Mouse (Mus musculus): ENCODE measurements around the gene Galns.
"Not testable (repeated sequence)": the region's sequence is repeated elsewhere in the genome, so short reads cannot be mapped to it uniquely, and the experiment has no call there.

The Galns gene

GRCm38 (mm10) chr8:122596031-122596430 lies 15.2 kb downstream of the Galns start:
- no peak for DNase-seq (ENCODE audit: low read depth, low spot score)

- DNase-seq (ENCODE audit: low read depth, low spot score): no peak
Observed at GRCm38 (mm10) chr8:122593783-122594507, 17.3 kb downstream of the Galns start.

DNA sequence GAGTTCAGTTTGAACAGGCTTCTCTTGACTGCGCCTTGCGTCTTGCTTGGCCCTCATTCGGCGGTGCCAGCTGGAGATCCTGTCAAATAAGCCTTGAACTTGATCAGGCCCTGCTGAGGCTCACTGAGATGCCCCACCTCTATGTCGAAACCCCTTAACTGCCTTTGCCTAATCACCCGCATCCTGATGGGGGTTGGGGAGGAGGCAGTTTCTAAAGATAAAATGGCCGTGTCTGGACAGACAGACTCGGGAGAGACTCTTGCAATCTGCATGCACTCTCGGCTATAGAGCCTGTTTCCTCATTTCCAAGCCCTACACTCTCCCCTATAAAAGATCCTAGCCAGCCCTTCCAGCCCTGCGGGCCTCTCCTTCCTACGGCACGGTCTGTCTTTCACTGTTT lies 18.0 kb downstream of the Galns start:
- no peak for DNase-seq (ENCODE audit: low read depth, low spot score)

- DNase-seq (ENCODE audit: low read depth, low spot score): no peak
Observed at GRCm38 (mm10) chr8:122586749-122587148, 24.5 kb downstream of the Galns start.

- DNase-seq (ENCODE audit: low read depth, low spot score): peak; percentile 39
Observed at GRCm38 (mm10) chr8:122586171-122586570, 25.1 kb downstream of the Galns start.

DNA sequence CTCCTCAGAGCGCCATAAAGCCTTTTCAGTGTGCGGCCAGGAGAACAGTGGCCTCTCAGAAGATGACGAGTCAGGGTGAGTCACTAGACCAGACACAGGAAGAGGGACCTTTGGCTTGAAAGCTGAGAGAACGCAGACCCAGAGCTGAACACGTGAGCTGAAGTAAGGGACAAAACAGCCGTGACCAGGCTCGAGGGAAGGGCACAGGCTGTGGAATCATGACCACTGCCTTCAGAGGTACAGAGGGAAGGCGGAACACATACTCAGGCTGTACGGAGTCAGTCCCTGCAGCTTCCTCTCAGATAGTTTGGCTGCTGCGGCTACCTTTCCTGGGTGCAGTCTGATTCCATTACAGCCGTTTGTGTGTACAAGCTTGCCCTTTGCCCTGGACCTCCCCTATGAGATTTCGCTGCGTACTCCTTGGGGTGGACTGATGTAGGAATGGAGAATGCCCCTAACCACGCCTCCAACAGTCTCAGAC lies 25.8 kb downstream of the Galns start:
- DNase-seq (ENCODE audit: low read depth, low spot score): peak; percentile 95

DNA sequence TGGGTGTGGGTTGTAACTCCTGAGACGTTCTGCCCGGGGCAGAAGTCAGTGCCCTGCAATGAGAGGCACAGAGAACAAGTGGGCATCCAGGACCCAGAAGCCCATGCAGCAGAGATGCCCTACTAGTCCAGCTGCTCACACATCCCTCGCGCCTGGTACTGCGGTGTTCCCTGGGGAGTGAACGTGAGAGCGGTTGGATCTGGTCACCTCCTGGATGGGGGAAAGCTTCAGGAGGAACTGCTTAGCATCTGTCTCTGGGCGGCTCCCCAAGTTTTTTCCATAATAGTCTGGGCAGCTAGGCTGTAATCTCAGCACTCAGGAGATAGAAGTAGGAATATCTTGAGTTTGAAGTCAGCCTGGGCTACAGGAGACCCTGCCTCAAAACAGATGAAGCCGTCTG lies 26.3 kb downstream of the Galns start:
- peak; percentile 80 for DNase-seq (ENCODE audit: low read depth, low spot score)

DNA sequence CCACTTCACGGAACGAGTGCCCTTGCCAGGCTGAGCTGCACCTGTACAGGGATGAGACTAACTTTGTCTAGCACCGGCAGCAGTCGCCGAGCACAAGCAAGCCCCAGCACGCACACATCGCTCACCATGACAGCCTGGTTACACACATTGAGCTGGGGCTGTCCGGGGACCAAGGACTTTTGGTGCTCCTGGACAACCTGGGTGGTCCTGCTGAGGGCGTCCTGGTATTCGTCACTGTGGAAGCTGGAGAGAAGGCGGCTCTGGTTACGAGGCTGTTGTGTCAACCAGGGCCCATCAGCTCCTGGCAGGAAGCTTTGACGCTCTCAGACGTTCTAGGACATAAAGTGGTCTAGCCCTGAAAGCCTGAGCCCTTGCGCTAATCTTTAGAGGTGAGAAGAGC lies 30.3 kb downstream of the Galns start:
- DNase-seq (ENCODE audit: low read depth, low spot score): no peak

- DNase-seq (ENCODE audit: low read depth, low spot score): no peak
Observed at GRCm38 (mm10) chr8:122579196-122579595, 32.1 kb downstream of the Galns start.

- no peak for DNase-seq (ENCODE audit: low read depth, low spot score)
Observed at GRCm38 (mm10) chr8:122577116-122577515, 34.1 kb downstream of the Galns start.

DNA sequence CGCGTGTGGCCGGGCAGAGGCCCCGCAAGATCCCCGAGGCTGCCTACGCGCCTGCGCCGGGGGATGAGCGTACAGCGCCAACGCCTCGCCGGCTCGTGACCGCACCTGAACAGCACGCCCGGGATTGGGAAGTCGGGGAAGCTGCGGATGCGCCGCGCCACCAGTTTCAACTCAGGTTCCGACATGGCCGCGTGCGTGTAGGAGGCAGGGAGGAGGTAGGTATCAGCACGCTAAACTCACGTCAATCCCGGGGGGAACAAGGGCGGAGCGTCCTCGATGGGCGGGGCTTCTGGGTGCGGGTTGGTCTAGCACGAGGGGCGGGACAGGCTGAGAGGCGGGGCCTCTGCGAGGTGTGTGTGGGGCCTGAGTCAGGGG lies 34.6 kb downstream of the Galns start, which contains the start of gene Aprt:
Aprt (minus strand) TSS at position 262 of the 375 bp plus-strand sequence.
- peak; percentile 97 for DNase-seq (ENCODE audit: low read depth, low spot score)

DNA sequence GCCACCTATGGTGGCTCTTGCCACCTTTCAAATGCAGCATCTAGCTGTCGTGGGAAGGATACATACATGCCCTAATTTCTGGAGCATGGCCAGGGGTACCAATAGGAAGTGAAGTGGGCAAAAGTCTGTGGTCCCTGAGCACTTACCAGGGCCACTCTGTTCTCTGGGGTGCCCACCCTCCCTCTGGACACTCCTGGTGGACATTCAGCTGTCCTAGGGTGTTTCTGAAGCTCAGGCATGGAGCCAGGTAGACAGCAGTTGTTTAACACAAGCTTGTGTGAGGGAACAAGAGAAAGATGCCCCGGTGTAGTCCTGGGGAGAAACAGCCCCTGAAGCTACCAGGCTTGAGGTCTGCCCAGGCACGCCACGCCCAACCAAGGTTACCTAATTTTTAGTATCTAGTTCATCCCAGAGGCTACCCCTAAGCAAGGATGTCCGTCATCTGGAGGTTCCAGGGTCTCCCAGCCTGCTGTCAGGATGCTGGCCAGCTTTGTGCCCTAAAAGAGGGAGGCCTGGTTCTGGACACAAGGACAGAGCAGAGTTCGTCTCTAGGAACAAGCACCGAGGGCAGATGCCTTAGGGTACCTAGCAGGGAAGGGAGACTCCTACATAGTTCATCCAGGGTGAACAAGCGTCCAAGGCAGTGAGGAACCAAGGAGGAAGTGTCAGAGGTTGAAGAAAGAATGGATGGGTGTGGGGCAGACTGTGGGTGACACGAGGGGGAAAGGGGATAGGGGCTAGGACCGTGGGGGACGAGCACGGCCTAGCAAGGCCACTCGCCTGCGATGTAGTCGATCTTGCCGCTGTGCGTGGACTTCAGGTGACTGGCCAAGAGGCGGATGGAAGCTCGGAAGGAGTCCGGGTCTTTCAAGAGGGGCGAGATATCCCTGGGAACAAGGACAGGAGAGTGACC lies 35.3 kb downstream of the Galns start:
- DNase-seq (ENCODE audit: low read depth, low spot score): peak; percentile 44

- no peak for DNase-seq (ENCODE audit: low read depth, low spot score)
Observed at GRCm38 (mm10) chr8:122575286-122575685, 36.0 kb downstream of the Galns start.

DNA sequence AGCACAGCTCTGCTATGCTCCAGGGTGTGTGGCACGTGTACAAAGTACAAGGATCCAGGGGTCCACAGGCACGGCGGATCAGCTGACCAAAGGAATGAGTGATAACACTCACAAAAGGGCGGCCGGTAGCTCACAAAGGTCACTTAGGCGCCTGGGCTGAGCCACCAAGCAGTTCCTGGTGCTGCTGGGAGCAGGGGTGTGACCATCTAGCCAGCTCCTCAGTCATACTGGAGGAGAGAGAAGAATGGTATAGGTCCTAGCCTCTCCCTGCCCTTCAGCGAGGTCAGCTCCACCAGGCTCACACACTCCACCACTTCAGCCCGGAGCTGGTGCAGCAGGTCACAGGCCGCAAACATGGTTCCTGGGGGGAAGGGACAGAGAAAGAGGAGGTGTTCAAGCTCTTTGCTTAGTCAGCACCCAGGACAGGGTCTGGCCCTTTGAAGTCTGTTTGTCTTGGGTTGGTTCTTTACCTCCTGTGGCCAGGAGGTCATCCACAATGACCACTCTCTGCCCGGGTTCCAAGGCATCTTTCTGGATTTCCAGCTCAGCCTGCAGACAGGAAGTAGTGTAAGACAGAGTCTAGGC lies 36.5 kb downstream of the Galns start:
- peak; percentile 56 for DNase-seq (ENCODE audit: low read depth, low spot score)

GRCm38 (mm10) chr8:122574264-122574663 lies 37.0 kb downstream of the Galns start:
- DNase-seq (ENCODE audit: low read depth, low spot score): no peak

DNA sequence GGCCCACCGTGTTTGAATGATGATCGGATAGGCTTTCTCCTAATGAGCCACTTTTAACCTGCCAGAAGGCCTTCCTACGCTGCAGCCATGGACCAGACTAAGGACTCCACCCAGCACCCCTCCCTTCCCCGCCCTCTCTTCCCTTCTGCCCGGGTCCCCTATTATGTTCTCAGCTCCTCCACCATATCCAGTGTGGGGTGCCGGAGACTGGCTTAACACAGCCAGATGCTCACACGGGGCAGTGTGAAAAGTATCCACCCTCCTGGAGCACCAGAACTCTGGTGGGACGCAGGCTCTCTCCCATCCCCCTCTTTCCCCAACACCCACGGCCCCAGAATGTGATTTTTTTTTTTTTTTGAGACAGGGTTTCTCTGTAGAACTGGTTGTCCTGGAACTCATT lies 37.7 kb downstream of the Galns start:
- DNase-seq (ENCODE audit: low read depth, low spot score): no peak

- not testable (repeated sequence) for DNase-seq (ENCODE audit: low read depth, low spot score)
Observed at GRCm38 (mm10) chr8:122573176-122573575, 38.1 kb downstream of the Galns start.

GRCm38 (mm10) chr8:122572751-122573150 lies 38.5 kb downstream of the Galns start:
- no peak for DNase-seq (ENCODE audit: low read depth, low spot score)

GRCm38 (mm10) chr8:122571750-122572267 lies 39.5 kb downstream of the Galns start:
- no peak for DNase-seq (ENCODE audit: low read depth, low spot score)

- no peak for DNase-seq (ENCODE audit: low read depth, low spot score)
Observed at GRCm38 (mm10) chr8:122571153-122571552, 40.1 kb downstream of the Galns start.

- DNase-seq (ENCODE audit: low read depth, low spot score): no peak
Observed at GRCm38 (mm10) chr8:122569996-122570395, 41.3 kb downstream of the Galns start.

GRCm38 (mm10) chr8:122569329-122569728 lies 41.9 kb downstream of the Galns start:
- no peak for DNase-seq (ENCODE audit: low read depth, low spot score)
